ENCODE assay signal across 9 mouse cellular contexts in the genomic region with DNA sequence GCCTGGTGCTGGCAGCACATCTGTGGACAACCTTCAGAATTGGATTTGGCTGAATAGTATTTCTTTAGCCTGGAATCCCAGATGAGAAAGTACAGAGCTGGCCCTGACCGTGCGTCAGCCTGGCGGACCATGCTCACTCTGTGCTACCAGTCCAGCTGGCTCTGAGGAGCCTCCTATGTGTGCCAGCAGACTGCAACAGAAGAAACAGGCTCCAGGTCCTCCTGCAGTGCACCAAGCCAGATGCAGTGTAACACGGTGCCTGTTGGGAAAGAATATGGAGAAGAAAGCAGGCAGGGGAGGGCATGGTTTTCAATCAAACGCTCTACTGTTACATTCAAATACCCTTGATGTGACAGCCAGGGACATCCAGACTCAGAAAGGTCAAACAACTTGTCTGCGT. TPM values are rescaled to one million over a fixed set of nuclear protein-coding genes. Genes with fewer than 3 reads are reported as not detected.
A peak's percentile ranks its signal among the peaks of the same experiment; 100 is the strongest.
DNase-seq lines count a peak whose midpoint lies in the region; ATAC-seq and TF ChIP-seq lines count a peak whose summit lies in the region.
"Had no signal": no experiment of that assay in that cellular context is flagged by ENCODE, and none has a peak within 500 bp of the region (broad histone marks: within the 10 kb centered on the region; RNA-seq: fewer than 3 reads in every experiment).

No protein-coding gene starts in this region.

- no peak overlapping the region for H3K4me3 ChIP-seq in limb, embryonic 14.5 days (replicated peaks; ENCODE audit: low read length)
- no peak overlapping the region for H3K4me3 ChIP-seq in limb, embryonic 10.5 days
- H3K4me3 ChIP-seq in liver, embryonic 12.5 days = no peak overlapping the region
- H3K4me3 ChIP-seq: megakaryocyte, embryonic 14.5 days had no signal

- no peaks in the 10 kb centered on the region for H3K36me3 ChIP-seq in limb, embryonic 14.5 days (ENCODE audit: control insufficient read depth, insufficient read depth, low read length)
- no peaks in the 10 kb centered on the region for H3K36me3 ChIP-seq in limb, embryonic 10.5 days
- H3K36me3 ChIP-seq in liver, embryonic 12.5 days = no peaks in the 10 kb centered on the region

- H3K27ac ChIP-seq in limb, embryonic 14.5 days (replicated peaks; ENCODE audit: low read depth, low read length) = 0 out of 2 replicates have a peak overlapping the region, but pooled peaks have one; percentile 14
- H3K27ac ChIP-seq in limb, embryonic 10.5 days = no peak overlapping the region
- no peak overlapping the region for H3K27ac ChIP-seq in liver, embryonic 12.5 days

- WGBS in limb, embryonic 14.5 days = 71% methylated on average over 6 of the region's 6 CpGs
- 85% methylated on average over 6 of the region's 6 CpGs for whole genome bisulfite sequencing in limb, embryonic 10.5 days
- WGBS in liver, embryonic 12.5 days (ENCODE audit: insufficient replicate concordance) = 74% methylated on average over 6 of the region's 6 CpGs

- no peak for ATAC-seq in limb, embryonic 14.5 days (ENCODE audit: low FRiP score, low read depth)
- no peak for ATAC-seq in liver, embryonic 12.5 days

- no peak overlapping the region for H3K4me2 ChIP-seq in limb, embryonic 14.5 days (replicated peaks; ENCODE audit: low read depth, low read length, severe bottlenecking)
- no peak overlapping the region for H3K4me2 ChIP-seq in liver, embryonic 12.5 days

- no peak overlapping the region for H3K9ac ChIP-seq in limb, embryonic 14.5 days (ENCODE audit: low read depth, low read length, severe bottlenecking)
- no peak overlapping the region for H3K9ac ChIP-seq in liver, embryonic 12.5 days

- peaks cover 16% of the 10 kb centered on the region for H3K4me1 ChIP-seq in limb, embryonic 14.5 days (ENCODE audit: control insufficient read depth, insufficient read depth, low read length)
- H3K4me1 ChIP-seq in limb, embryonic 10.5 days = peaks cover 36% of the 10 kb centered on the region
- H3K4me1 ChIP-seq in liver, embryonic 12.5 days = no peaks in the 10 kb centered on the region

- no peaks in the 10 kb centered on the region for H3K27me3 ChIP-seq in limb, embryonic 14.5 days (ENCODE audit: control insufficient read depth, insufficient read depth, low read length)
- no peaks in the 10 kb centered on the region for H3K27me3 ChIP-seq in limb, embryonic 10.5 days (ENCODE audit: low read depth, poor library complexity, severe bottlenecking)
- H3K27me3 ChIP-seq in liver, embryonic 12.5 days (replicated peaks) = no peaks in the 10 kb centered on the region

- no peak for TF ChIP-seq CTCF in brain, embryonic 14.5 days (IDR thresholded peaks at IDR 0.05; ENCODE audit: borderline replicate concordance, extremely low read depth, insufficient read depth, insufficient read length)

- no peak for DNase-seq in limb, embryonic 14.5 days (ENCODE audit: low spot score)
- DNase-seq in limb, embryonic 10.5 days (ENCODE audit: low spot score) = no peak
- DNase-seq in brain, embryonic 14.5 days (ENCODE audit: low read depth) = peak; percentile 76
- peak; percentile 8 to 40 for DNase-seq in gastrocnemius, adult 8-10 months (ENCODE audit: low spot score in 2 of 2)
- peak; percentile 50 to 59 for DNase-seq in left cerebral cortex, postnatal 14 days (ENCODE audit: low spot score in 2 of 2)
- no peak for DNase-seq in kidney, adult 9 months
- DNase-seq in thymus, postnatal 14 days = no peak

- H3K9me3 ChIP-seq in limb, embryonic 14.5 days (ENCODE audit: control insufficient read depth, low read length) = no peaks in the 10 kb centered on the region
- H3K9me3 ChIP-seq in limb, embryonic 10.5 days (replicated peaks) = no peaks in the 10 kb centered on the region
- H3K9me3 ChIP-seq in liver, embryonic 12.5 days (replicated peaks) = no peaks in the 10 kb centered on the region
- H3K9me3 ChIP-seq: megakaryocyte, embryonic 14.5 days had no signal

- TF ChIP-seq POLR2A in limb, embryonic 14.5 days (IDR thresholded peaks at IDR 0.05; ENCODE audit: borderline replicate concordance, extremely low read depth, insufficient read depth, insufficient read length) = no peak
- no peak for TF ChIP-seq POLR2A in brain, embryonic 14.5 days (IDR thresholded peaks at IDR 0.05; ENCODE audit: borderline replicate concordance, extremely low read depth, insufficient read depth, insufficient read length, poor library complexity, severe bottlenecking)

- intact Hi-C loops in left cerebral cortex, postnatal 14 days (cut with DNase I) = loop anchor here (5.0 kb wide), 1 partner anchor 47 kb away; a partner anchor contains a TSS

RNA-seq across cellular contexts. Expression of a gene that starts 48.3 kb away (rescaled TPM):
- polyA plus RNA-seq in limb, embryonic 14.5 days (2012; rRNA removed) = 23.9 and 28.1 TPM in 2 replicates
- 6.5 and 8.2 TPM in 2 replicates for polyA plus RNA-seq in limb, embryonic 14.5 days (2014; fragmentation: Nextera tagmentation; extraction: Ambion mirVana)
- 1.2 and 1.3 TPM in 2 replicates for polyA plus RNA-seq in limb, embryonic 10.5 days (2016; fragmentation: Nextera tagmentation; extraction: Ambion mirVana)
- 34.7 and 45.2 TPM in 2 replicates for polyA plus RNA-seq in brain, embryonic 14.5 days (2012; rRNA removed)
- 10 to 100 TPM; 21.3 to 34.2 (median 28.3) TPM for total RNA-seq in gastrocnemius, adult 8-10 months (2022)
- total RNA-seq in left cerebral cortex, postnatal 14 days (2021) = 100 to 1,000 TPM; 155 to 173 TPM
- polyA plus RNA-seq in liver, embryonic 12.5 days (2016; fragmentation: Nextera tagmentation; extraction: Ambion mirVana) = 0.19 and 0.41 TPM in 2 replicates

Comparison
In these comparisons a context has a peak if more than half of its experiments do, and no peak if none do; other contexts are left out.
1. DNase-seq: peak in brain, embryonic 14.5 days (single experiment), gastrocnemius, adult 8-10 months (2 of 2) and left cerebral cortex, postnatal 14 days (2 of 2); none in limb, embryonic 14.5 days (single experiment), limb, embryonic 10.5 days (single experiment), kidney, adult 9 months (single experiment) and thymus, postnatal 14 days (single experiment).